18 mouse cellular contexts compared by ENCODE assay signal in genomic region chr2:125484910-125485309, GRCm38 (mm10). TPM values are rescaled to one million over a fixed set of nuclear protein-coding genes. Genes with fewer than 3 reads are reported as not detected.
A peak's percentile ranks its signal among the peaks of the same experiment; 100 is the strongest.
DNase-seq lines count a peak whose midpoint lies in the region; ATAC-seq and TF ChIP-seq lines count a peak whose summit lies in the region.
"Had no signal": no experiment of that assay in that cellular context is flagged by ENCODE, and none has a peak within 500 bp of the region (broad histone marks: within the 10 kb centered on the region; RNA-seq: fewer than 3 reads in every experiment).

No protein-coding gene starts in this region.

- TF ChIP-seq CTCF in heart, adult 2 months (IDR thresholded peaks at IDR 0.05): no peak
- TF ChIP-seq CTCF in heart, postnatal 0 days (IDR thresholded peaks at IDR 0.05; ENCODE audit: low read depth): no peak

- H3K9me3 ChIP-seq in lung, embryonic 16.5 days (ENCODE audit: control insufficient read depth, low read length): no peaks in the 10 kb centered on the region
- no peaks in the 10 kb centered on the region for H3K9me3 ChIP-seq in heart, postnatal 0 days (replicated peaks; ENCODE audit: control insufficient read depth, low read length)
- H3K9me3 ChIP-seq in hindbrain, embryonic 16.5 days (ENCODE audit: control insufficient read depth, low read length): no peaks in the 10 kb centered on the region
- H3K9me3 ChIP-seq: liver, embryonic 12.5 days had no signal

- H3K4me3 ChIP-seq in lung, embryonic 16.5 days (ENCODE audit: low read length): no peak overlapping the region
- no peak overlapping the region for H3K4me3 ChIP-seq in heart, adult 2 months
- no peak overlapping the region for H3K4me3 ChIP-seq in heart, postnatal 0 days (ENCODE audit: low read depth, low read length)
- no peak overlapping the region for H3K4me3 ChIP-seq in hindbrain, embryonic 16.5 days (ENCODE audit: low read length)
- H3K4me3 ChIP-seq: liver, embryonic 12.5 days had no signal

- no peaks in the 10 kb centered on the region for H3K36me3 ChIP-seq in lung, embryonic 16.5 days (ENCODE audit: control insufficient read depth, insufficient read depth, low read length)
- H3K36me3 ChIP-seq in heart, adult 2 months (ENCODE audit: control insufficient read depth, insufficient read depth, low read length): peaks cover 13% of the 10 kb centered on the region
- H3K36me3 ChIP-seq in heart, postnatal 0 days (replicated peaks; ENCODE audit: control insufficient read depth, insufficient read depth, low read length): no peaks in the 10 kb centered on the region
- H3K36me3 ChIP-seq in hindbrain, embryonic 16.5 days (ENCODE audit: control insufficient read depth, insufficient read depth, low read length): no peaks in the 10 kb centered on the region
- H3K36me3 ChIP-seq: liver, embryonic 12.5 days had no signal

- TF ChIP-seq EP300 in heart, adult 2 months (IDR thresholded peaks at IDR 0.05; ENCODE audit: insufficient read depth, low read depth, low read length): peak; percentile 72; the same call in 1 of the 2 replicates
- TF ChIP-seq EP300 in heart, postnatal 0 days (IDR thresholded peaks at IDR 0.05; ENCODE audit: low read depth): no peak

- H3K79me2 ChIP-seq in heart, adult 2 months (replicated peaks; ENCODE audit: control insufficient read depth, insufficient read depth, low read length): 0 out of 2 replicates have a peak, but pooled peaks cover 4% of the 10 kb centered on the region

- no peaks in the 10 kb centered on the region for H3K27me3 ChIP-seq in lung, embryonic 16.5 days (ENCODE audit: control insufficient read depth, insufficient read depth, low read depth, low read length)
- H3K27me3 ChIP-seq in heart, adult 2 months (ENCODE audit: control insufficient read depth, insufficient read depth, low read length): no peaks in the 10 kb centered on the region
- H3K27me3 ChIP-seq in heart, postnatal 0 days (ENCODE audit: control insufficient read depth, insufficient read depth, low read length): no peaks in the 10 kb centered on the region
- no peaks in the 10 kb centered on the region for H3K27me3 ChIP-seq in hindbrain, embryonic 16.5 days (replicated peaks; ENCODE audit: control insufficient read depth, insufficient read depth, low read length)
- H3K27me3 ChIP-seq: CH12.LX; liver, embryonic 12.5 days had no signal

- no peak overlapping the region for H3K4me2 ChIP-seq in lung, embryonic 16.5 days (ENCODE audit: low read depth, low read length)
- H3K4me2 ChIP-seq in heart, postnatal 0 days (ENCODE audit: low read depth, low read length): no peak overlapping the region
- H3K4me2 ChIP-seq in hindbrain, embryonic 16.5 days (ENCODE audit: low read length): no peak overlapping the region
- H3K4me2 ChIP-seq: liver, embryonic 12.5 days had no signal

- WGBS in lung, embryonic 16.5 days: 70% methylated on average over 9 of the region's 9 CpGs
- 36% methylated on average over 9 of the region's 9 CpGs for WGBS in heart, adult 2 months
- 69% methylated on average over 9 of the region's 9 CpGs for WGBS in heart, postnatal 0 days
- 88% methylated on average over 9 of the region's 9 CpGs for WGBS in hindbrain, embryonic 16.5 days

- no peak for TF ChIP-seq POLR2A in heart, adult 2 months (IDR thresholded peaks at IDR 0.05; ENCODE audit: insufficient read depth, low read depth, low read length)

- peak overlapping the region; percentile 48 for H3K27ac ChIP-seq in lung, embryonic 16.5 days (ENCODE audit: low read length)
- peak overlapping the region; percentile 71 for H3K27ac ChIP-seq in heart, adult 2 months
- no peak overlapping the region for H3K27ac ChIP-seq in heart, postnatal 0 days (ENCODE audit: low read depth)
- no peak overlapping the region for H3K27ac ChIP-seq in hindbrain, embryonic 16.5 days (ENCODE audit: low read depth, low read length)
- H3K27ac ChIP-seq: liver, embryonic 12.5 days; macrophage had no signal

- H3K4me1 ChIP-seq in lung, embryonic 16.5 days (replicated peaks; ENCODE audit: control insufficient read depth, insufficient read depth, low read length): peaks cover 8% of the 10 kb centered on the region; the same call in 1 of the 2 replicates
- H3K4me1 ChIP-seq in heart, adult 2 months (ENCODE audit: control insufficient read depth, insufficient read depth, low read length): peaks cover 19% of the 10 kb centered on the region
- H3K4me1 ChIP-seq in heart, postnatal 0 days (ENCODE audit: control insufficient read depth, insufficient read depth): no peaks in the 10 kb centered on the region
- no peaks in the 10 kb centered on the region for H3K4me1 ChIP-seq in hindbrain, embryonic 16.5 days (ENCODE audit: control insufficient read depth, insufficient read depth, low read depth, low read length)
- H3K4me1 ChIP-seq: liver, embryonic 12.5 days had no signal

- intact Hi-C loops in heart, adult 2 months (cut with DNase I): loop anchor here (5.0 kb wide), 1 partner anchor 38 kb away; no protein-coding TSS in a partner anchor

- no peak overlapping the region for H3K9ac ChIP-seq in lung, embryonic 16.5 days (ENCODE audit: low read length)
- no peak overlapping the region for H3K9ac ChIP-seq in heart, adult 2 months (ENCODE audit: low read depth, low read length)
- H3K9ac ChIP-seq in heart, postnatal 0 days (replicated peaks; ENCODE audit: low read depth, low read length): no peak overlapping the region
- H3K9ac ChIP-seq in hindbrain, embryonic 16.5 days (ENCODE audit: low read depth, low read length): no peak overlapping the region
- H3K9ac ChIP-seq: forebrain, postnatal 0 days; liver, embryonic 12.5 days had no signal

- no peak for ATAC-seq in lung, embryonic 16.5 days (ENCODE audit: low read depth)
- ATAC-seq in heart, postnatal 0 days (ENCODE audit: insufficient read depth, low read depth): 0 out of 2 replicates have a peak, but pooled peaks have one; percentile 44
- no peak for ATAC-seq in hindbrain, embryonic 16.5 days
- ATAC-seq in CD4-positive, CD25-positive, alpha-beta regulatory T cell, adult 4 months: no peak
- ATAC-seq: forebrain, postnatal 0 days; liver, embryonic 12.5 days had no signal

- DNase-seq in lung, postnatal 25 days (ENCODE audit: low spot score): no peak
- DNase-seq in heart, adult 2 months: peak; percentile 51 to 67
- DNase-seq in heart, postnatal 0 days (ENCODE audit: low spot score): no peak
- no peak for DNase-seq in testis, postnatal 10 days (ENCODE audit: low spot score)
- DNase-seq: adrenal gland, postnatal 36 days; cerebellum, adult 9-11 months; forebrain, postnatal 0 days; kidney, adult 18-20 months; kidney, postnatal 36 days; left cerebral cortex, postnatal 4 days; midbrain, embryonic 14.5 days had no signal

RNA-seq across cellular contexts. Expression of gene Gm9913, which starts 20.0 kb away (rescaled TPM):
- polyA plus RNA-seq in lung, embryonic 16.5 days (2015; fragmentation: Nextera tagmentation; extraction: Ambion mirVana): 0.34 and 0.35 TPM in 2 replicates
- under 1 TPM; 0.21 to 0.23 TPM for total RNA-seq in heart, adult 2 months (2021)
- 0.29 and 0.35 TPM in 2 replicates for polyA plus RNA-seq in heart, adult 2 months (2012; rRNA removed)
- total RNA-seq in heart, postnatal 0 days (2014; rRNA removed; ENCODE audit: low replicate concordance): not detected in 2 replicates
- polyA plus RNA-seq in heart, postnatal 0 days (2015; fragmentation: Nextera tagmentation; extraction: Ambion mirVana): 0.42 and 0.51 TPM in 2 replicates
- polyA plus RNA-seq in hindbrain, embryonic 16.5 days (2015; fragmentation: Nextera tagmentation; extraction: Ambion mirVana): 0.08 and 0.10 TPM in 2 replicates
- polyA plus RNA-seq in CD4-positive, CD25-positive, alpha-beta regulatory T cell, adult 4 months (2017; shearing (Covaris generic)): not detected
- total RNA-seq: adrenal gland, postnatal 36 days; CH12.LX; gastrocnemius, adult 8-10 months had no signal
- polyA plus RNA-seq: macrophage; midbrain, embryonic 14.5 days had no signal

RNA-seq across cellular contexts. Expression of gene Fbn1, which starts 22.9 kb away (rescaled TPM):
- polyA plus RNA-seq in lung, embryonic 16.5 days (2015; fragmentation: Nextera tagmentation; extraction: Ambion mirVana): 32.8 and 35.1 TPM in 2 replicates
- total RNA-seq in heart, adult 2 months (2021): 10 to 100 TPM; 28.8 to 43.9 TPM
- 15.0 and 27.6 TPM in 2 replicates for polyA plus RNA-seq in heart, adult 2 months (2012; rRNA removed)
- total RNA-seq in heart, postnatal 0 days (2014; rRNA removed; ENCODE audit: low replicate concordance): 101 and 127 TPM in 2 replicates
- polyA plus RNA-seq in heart, postnatal 0 days (2015; fragmentation: Nextera tagmentation; extraction: Ambion mirVana): 11.7 and 12.7 TPM in 2 replicates
- 2.1 and 3.6 TPM in 2 replicates for polyA plus RNA-seq in hindbrain, embryonic 16.5 days (2015; fragmentation: Nextera tagmentation; extraction: Ambion mirVana)
- not detected for polyA plus RNA-seq in CD4-positive, CD25-positive, alpha-beta regulatory T cell, adult 4 months (2017; shearing (Covaris generic))

Comparison
In these comparisons a context has a peak if more than half of its experiments do, and no peak if none do; other contexts are left out.
1. H3K27ac ChIP-seq: peak in lung, embryonic 16.5 days (single experiment) and heart, adult 2 months (single experiment); none in heart, postnatal 0 days (single experiment) and hindbrain, embryonic 16.5 days (single experiment).
2. DNase-seq: peak in heart, adult 2 months (2 of 2); none in lung, postnatal 25 days (single experiment), heart, postnatal 0 days (single experiment) and testis, postnatal 10 days (single experiment).